Mouse (Mus musculus) 416B (cell line): ENCODE data around the gene Sord.
A peak's percentile ranks its signal among the peaks of the same experiment; 100 is the strongest.

Experiments used
- DNase-seq: peaks from one replicate; pipeline ENCODE4 v3.0.0; 2011; ENCODE audit warnings: low read depth

Sord gene

DNA sequence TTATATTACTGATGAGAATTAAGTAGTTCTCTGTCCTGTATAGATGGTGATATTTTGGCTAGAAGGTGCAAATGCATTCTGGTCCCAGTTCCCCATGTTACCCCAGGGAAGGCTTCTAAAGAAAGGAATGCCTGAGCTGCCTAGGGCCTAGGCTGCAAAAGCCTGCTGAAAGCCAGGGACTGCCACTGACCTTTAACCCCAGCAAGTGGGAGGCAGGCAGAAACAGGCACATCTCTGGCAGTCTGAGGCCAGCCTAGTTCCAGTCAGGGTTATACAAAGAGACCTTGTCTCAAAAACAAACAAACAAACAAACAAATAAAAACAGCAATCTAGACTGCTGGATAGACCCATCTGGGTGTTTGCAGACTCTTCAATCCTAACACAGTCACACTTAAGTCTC is 6.2 kb downstream of the Sord start:
- DNase-seq, result no peak

DNA sequence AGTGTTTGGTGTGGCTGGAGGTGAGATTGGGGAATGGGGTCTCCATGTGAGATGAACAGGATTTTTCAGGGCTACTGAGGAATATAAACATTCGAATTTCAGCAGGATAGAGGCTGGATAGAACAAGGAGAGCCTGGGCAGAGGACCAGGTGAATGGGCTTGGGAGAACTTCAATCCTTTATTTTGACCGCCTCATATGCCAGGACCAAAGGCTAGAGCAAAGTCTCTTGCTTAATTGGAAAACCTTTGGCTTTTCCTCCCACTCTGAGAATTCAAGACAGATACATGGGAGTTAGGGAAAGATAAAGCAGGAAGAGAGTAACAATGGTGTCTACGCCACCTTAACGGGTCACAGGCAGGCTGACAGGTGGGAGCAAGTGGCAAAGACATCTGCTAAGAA is 6.7 kb downstream of the Sord start:
- DNase-seq, result no peak

DNA sequence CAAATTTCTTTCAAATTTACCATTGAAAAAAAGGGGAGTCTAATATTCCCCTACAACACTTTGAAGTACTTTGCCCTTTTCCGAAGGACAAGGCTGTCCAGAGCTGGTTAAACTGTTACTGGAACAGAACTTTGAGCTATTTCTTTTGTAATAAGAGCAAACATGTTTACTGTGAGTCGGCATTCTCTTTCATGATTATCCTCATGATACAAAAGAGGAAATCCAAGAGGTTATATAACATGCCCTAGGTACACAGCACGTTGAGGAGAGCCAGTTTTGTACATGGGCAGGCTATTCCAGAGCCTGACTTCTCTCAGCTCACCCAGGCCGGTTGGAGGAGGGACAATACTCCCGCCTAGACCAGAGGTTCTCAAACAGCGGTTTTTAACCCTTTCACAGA is 7.4 kb downstream of the Sord start:
- DNase-seq, result no peak

DNA sequence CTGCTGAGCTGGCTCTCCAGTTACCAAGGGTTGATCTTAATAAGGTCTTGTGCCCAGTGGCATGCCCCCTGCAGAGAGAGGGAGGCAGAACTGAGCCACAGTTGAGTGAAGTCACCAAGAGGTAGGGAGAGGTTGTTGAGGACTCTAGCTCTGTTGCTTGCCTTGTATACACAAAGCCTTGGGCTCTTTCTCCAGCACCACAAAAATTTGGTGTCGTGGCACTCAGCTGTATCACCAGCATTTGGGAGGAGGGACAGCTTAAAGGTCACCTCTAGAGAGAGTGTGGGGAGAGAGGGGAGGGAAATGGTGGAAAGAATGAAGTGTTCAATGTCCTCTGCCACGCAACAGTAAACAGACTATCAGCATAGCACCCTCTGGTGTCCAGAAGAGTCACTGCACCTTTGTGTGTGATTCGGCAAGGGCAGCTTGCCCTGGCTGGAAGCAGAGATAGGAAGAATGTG is 9.2 kb downstream of the Sord start:
- DNase-seq, result peak; percentile 83

DNA sequence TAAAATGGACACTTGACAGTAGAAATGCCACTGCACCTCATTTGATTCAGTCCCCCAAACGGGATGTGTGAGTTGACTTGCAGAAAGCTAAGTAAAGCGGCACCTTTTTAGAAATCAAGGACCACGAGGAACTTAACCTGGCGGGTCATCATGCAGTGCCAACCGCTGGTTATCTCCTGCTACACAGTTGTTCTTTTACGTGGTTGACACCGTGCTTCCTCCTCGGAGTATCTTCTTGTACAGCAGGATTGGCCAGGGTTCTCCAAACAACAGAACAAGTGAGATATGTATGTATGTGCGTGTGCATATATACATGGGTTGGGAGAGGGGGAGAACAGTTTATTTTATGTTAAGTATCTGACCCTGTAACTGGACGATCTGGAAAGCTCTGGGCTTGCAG is 13.2 kb downstream of the Sord start:
- DNase-seq, result no peak

DNA sequence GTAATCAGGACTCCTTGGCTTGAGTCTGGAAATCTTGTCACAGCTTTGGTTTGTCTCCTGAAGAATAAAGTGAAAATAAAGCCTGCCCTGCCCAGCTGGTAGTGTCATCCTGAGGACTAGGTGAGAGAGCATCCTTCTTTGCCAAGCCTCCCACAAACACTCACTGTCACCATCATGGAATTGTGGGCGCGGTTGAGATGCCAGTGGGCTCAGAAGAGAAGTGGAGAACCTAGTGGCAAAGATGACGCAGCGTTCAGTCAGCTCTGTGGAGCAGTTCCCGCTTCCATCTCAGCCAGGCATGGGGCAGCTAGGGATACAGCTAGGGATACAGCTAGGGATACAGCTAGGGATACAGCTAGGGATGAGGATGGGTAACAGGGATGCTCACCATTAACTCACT is 21.4 kb downstream of the Sord start:
- DNase-seq, result no peak

DNA sequence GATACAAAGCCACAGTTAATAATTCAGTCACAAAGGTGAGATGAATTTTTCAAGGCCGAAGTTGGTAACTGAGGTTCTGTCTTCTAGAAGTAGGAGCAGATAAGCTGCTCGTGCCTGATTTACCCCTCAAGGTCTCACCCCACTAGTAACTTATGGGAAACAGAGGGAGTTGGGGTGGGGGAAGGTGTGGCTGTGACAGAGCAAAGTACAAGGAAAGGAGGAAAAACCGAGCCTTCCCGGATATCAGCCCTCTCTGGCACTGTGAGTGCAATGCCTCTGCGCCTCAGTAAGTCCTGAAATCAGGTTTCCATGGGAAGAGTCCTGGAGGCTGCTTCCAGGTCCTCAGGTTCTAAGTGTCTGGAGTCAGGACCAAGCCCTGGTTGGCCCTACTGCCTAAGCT is 26.2 kb downstream of the Sord start:
- no peak for DNase-seq

DNA sequence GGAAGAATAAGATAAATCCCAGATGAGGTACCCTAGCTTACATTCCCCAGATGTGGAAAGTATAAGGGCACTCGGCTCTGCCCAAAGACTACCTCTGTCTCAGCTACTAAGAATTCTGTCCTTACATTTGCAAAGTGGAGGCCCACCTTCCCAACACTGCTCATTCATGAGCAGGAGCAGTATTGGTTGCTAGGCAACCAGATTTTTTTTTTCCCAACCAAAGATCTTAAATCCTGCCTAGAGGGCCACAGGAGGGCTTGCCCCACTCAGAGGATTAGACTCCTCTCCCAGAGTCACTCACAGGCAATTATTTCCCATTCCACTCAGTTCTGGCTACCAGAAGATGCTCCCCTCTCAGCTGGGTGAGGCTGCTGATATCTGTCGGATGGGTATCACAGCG is 30.1 kb downstream of the Sord start:
- DNase-seq, result no peak

DNA sequence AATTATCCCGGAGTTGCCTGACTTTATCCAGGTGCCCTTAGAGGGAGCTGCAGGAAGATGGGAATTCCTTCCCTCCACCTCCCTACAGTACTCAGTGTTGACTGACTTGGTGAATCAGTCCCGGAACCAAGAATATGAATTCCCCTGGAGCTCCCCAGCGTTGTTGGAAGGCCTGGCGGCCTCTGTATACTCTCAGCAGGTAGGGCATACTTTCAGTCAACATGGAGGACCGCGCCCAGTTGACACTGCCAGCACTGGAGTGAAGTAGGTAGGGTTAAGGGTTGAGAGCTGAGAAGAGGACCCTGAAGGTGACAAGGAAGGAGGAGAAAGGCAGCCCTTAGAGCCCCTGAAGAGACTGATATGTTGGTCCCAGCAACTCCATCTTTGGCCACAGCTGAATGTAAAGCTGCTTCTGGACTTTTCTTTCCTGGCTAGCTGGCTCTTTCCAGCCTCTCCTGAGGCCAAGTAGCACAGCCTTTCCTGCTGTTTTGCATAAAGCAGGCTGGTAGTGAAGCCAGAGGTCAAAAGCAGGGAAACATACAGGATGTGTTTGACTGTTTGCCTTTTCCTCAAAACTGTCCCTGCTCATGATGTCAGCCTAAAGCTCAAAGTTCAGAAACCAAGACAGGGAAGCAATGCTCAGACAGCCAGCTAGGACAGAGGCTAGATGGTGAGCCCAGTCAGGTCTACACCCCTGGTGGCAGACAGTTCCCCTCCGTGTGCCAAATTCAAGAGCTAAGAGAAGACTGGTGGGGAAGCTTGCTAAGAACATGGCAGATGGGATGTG is 32.1 kb downstream of the Sord start:
- no peak for DNase-seq

DNA sequence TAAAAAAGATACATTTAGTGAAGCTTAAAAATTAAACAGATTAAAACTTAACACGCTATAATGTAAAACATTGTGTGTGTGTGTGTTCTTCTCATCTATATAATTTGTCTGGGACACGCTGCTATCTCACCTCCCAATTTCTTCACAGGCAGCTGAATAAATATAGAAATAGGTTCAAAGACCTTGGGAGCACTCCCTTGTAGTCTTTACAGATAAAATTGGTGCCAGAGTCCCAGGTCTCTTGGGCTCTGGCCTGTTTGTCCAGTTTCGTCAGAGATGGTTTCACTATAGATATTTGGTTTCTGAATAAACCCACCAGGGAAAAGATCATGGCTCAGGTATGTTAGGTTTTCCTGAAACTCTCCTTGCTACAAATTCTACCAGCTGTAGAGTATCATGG is 44.2 kb downstream of the Sord start:
- DNase-seq, result no peak

DNA sequence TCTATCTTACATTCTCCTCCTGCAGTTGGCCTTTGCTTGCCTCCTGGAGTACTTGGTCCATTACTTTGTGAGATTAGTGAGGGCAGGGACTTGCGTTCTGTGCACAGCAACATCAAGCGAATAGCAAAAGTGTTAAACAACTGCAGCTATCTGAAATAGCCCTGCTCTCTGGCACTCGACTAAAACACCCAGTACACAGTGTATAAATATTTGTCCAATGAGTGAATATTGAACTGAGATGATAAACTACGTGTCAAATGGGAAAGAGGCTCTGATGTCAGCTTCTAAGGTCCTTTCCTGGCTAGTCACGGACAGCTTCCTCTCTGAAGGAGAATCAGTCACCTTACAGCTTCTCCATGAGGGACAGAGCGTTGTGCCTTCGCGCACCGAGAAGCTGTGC is 49.5 kb downstream of the Sord start:
- no peak for DNase-seq

DNA sequence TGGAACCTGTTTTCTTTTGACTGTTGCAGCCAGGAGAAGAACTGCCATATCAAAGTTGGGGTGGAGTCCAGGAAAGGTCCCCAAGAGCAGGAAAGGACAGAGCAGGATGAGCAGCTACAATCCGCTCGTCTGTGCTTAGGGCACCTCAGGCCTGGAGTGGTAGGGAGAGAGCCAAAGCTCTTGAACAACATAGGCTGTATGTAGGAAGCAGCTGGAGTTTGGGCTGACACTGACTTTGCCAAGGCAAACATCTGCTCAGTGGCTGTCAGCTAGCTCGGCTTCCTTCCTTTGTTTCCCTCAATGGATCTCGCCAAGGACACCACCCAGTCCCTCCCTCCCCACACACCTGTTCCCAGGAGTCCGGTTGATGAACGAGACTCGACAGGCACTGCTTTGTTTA is 51.6 kb downstream of the Sord start:
- no peak for DNase-seq

DNA sequence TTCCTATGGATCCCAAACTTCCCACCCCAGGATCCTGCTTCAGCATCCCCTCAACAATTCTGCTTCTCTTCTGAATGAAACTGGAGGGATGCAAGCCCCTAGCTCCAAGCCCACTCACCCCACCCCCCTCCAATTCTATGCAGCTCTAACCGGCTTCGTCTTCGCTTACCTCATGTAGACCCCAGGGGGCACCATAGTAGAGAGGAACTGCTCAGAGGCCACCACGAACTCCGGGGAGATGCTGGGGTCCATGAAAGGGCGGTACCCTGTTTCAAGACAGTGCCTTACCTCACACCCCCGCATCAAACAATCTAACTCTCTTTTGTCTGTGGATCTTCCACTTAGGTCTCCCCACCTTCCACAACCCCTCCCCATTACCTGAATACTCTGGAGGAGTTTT is 60.4 kb downstream of the Sord start:
- no peak for DNase-seq

DNA sequence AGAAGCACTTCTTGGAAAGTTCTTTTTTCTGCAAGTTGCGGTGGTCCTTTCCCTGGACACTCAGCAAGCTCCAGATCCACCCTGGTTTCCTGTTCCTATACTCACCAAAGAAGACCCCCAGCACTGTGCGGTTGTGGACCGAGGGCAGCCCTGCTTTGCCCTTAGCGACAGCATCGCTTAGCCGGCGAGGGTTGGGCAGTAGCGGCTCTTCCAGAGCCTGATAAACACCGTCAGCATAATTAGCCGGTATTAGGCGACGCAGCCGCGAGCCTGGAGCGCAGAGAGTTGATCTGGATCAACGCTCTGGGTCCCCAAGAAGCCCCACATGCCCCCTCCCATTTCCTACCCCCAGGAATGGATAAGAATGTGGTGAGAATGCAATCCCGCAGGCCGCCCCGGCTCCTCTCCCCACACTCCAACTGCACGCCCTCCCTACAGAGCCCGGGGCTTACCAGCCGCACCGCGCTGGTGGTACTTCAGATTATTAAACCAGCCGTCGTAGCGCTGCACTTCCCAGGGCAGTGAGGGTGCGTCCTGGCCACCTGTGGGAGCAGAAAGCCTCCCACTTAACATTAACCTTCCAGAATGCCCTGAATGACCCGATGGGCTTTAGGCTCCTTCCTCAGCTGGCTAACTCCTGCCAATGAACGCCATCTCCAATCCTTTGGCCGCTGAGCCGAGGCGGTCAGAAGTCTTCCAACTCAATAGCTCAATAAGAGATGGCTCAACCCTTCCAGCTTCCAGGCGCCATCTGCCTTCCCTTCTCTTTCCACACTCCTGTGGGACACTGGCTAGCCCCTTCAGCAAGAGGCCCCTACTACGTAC is 62.9 kb downstream of the Sord start:
- DNase-seq, result no peak

DNA sequence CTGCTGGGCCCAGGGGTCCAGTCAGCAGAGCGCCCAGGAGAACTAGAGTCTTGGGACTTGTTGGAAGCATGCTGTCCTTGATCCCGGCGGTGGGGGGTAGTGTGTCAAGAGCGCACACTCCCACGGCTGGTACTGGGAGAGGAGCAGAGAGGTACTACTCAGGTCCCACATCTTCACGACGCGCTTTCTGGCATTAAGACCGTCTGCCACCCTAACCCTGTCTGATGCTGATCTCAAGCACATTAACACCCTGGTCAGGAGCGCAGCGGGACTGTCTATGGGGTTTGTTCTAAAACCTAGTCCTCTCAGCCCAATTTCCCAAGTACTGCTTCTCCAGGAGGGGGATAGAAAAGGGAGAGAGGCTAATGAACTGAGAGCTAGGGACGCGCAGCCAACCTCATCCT is 63.5 kb downstream of the Sord start, which contains the start of gene Duox2:
Gene Duox2, minus strand, starts transcription at position 354 of the 404 bp plus-strand sequence.
- no peak for DNase-seq

DNA sequence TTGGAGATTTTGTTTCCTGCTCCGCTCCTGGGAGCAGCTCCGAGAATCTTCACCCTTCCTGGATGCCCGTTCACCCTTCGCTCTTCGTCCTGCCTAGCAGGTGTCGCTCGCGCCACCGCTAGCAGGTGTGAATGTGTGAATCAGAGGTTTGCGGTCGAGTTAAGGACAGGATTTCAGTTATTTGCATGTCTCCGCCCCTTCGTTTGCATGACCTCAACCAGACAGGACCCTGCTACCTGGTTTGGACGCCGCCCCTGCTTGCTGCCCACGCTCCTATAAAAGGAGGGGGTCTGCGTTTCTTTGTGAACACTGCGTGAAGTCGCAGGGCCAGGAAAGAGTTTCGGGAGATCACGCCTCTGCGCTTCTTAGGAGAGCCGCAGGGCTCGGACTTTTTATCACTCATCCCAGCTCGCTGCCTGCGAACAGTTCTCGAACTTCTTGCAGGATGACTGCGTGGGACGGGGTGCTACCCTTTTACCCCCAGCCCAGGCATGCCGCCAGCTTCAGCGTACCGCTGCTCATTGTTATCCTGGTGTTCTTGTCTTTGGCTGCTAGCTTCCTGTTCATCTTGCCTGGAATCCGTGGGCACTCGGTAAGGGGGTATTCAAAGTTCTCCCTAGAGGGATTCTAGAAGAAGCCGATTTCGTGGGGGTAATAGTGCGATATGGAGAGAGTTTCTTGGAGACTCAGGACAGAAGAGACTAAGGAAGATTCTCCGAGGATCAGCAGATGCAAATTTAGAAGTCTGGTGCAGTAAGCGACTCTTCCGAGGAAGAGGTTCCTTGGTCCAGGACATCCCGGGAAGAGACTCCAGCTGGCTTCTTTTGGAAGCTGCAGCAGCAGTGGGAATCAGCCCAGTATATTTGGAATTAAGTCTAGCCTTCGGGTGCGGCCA is 64.3 kb downstream of the Sord start, which contains the start of gene Duoxa2:
Gene Duoxa2, plus strand, starts transcription at position 305 of the 895 bp plus-strand sequence.
- no peak for DNase-seq

DNA sequence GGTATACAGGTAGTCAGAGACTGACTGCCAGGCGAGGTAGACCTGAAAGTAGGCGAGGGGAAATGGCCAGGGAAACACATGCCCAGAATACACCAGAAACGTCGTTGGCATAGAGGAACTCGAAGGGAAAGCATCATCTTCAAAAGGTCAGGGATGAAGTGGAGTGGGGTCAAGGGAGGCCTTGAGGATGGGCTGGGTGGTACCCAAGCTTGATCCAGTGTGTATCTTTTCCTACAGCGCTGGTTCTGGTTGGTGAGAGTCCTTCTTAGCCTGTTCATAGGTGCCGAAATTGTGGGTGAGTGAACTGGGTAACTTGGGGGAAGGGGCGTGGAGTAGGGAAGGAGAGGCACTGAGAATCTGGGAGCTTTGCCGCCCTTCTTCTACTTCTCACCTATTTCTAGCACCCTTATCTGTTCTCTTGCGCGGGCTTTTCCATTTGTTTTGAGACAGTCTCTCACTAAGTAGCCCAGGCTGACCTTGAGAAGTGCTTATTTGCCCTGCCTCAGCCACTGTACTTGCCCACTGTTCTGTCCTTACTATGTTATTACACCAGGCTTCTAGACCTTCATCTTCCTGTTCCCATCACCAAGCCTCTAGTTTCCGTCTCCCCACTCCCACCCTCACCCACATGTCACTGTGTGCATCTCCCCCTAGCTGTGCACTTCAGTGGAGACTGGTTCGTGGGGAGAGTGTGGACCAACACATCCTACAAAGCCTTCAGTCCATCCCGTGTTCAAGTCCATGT is 65.5 kb downstream of the Sord start:
- DNase-seq, result no peak

DNA sequence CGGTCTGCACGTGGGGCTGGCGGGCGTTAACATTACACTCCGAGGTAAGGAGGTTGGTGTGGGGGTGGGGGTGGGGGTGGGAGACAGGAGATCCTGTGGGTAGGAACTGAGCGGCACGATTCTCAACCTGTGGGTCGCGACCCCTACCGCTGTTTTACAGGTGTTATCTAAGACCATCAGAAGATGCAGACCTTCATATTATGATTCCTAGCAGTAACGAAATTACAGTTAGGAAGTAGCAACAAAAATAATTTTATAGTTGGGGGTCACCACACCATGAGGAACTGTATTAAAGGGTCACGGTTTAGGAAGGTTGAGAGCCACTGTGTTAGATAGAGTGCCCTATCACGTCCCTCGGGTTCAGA is 66.1 kb downstream of the Sord start:
- DNase-seq, result no peak

DNA sequence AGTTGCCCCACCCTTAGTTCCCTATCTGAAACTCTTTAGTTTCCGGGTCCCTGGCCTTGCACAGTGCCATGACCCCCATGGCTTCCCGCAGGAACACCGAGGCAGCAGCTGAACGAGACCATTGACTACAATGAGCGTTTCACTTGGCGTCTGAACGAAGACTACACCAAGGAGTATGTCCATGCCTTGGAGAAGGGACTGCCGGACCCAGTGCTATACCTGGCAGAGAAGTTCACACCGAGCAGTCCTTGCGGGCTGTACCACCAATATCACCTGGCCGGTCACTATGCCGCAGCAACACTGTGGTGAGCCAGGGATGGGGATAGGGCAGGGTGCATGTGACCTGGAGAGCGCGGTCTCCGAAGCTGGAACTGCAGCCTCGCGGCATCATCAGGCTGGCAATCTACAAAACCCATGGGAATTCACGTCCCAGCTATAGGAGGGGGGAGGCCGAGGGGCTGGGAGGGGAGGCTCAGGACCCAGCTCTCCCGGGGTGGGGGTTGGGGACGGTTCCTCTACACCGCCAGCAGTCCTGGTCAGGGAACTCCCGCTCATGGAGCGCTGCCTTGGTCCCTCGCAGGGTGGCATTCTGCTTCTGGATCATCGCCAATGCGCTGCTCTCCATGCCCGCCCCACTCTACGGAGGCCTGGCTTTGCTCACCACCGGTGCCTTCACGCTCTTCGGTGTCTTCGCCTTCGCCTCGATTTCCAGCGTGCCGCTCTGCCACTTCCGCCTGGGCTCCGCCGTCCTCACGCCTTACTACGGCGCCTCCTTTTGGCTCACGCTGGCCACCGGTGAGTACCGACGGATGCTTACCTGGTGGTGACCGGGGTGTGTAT is 66.8 kb downstream of the Sord start:
- DNase-seq, result no peak

DNA sequence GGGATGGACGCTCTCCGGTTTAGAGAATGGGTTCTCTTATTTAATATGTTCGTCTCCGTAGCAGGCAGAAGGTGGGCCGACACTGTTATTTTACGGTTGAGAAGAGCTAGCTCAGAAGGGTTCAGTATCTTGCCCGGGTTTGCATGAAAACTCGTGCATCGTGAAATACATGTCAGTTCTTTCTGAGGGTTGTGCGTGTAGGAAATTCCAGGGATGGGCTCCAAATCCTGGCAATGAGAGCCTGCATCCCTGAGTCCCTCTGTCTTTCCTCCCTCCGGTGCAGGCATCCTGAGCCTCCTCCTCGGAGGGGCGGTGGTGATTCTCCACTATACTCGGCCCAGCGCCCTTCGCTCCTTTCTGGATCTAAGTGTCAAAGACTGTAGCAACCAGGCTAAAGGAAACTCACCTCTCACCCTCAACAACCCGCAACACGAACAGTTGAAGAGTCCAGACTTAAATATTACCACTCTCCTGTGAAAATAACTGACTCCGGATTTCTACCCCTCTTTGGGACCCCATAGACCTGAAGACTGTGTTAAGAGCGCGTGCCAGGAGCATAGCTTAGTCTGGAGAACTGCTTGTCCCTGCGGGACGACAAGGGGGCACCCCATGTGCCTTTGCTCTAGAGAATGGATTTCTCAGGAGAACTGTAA is 67.5 kb downstream of the Sord start:
- DNase-seq, result no peak
